Mouse (Mus musculus) embryonic facial prominence, embryonic 13.5 days (tissue): Measurements from ENCODE around the gene Tmem120b. TPM values are rescaled to one million over a fixed set of nuclear protein-coding genes. Genes with fewer than 3 reads are reported as not detected.
A peak's percentile ranks its signal among the peaks of the same experiment; 100 is the strongest.

Experiments
- ATAC-seq: fragments of 200-750 bp; cut with Nextera tagmentation; 2 replicates; pipeline ENCODE4 v1.8.0; 2017; ENCODE audit warnings: low read depth; ENCODE audit not compliant: insufficient number of reproducible peaks, insufficient read depth, low FRiP score, low TSS enrichment
- H3K27ac ChIP-seq: fragments of 300-500 bp; sonication (generic); 2 replicates; pipeline ENCODE4 v1.5.1; 2015; ENCODE audit warnings: moderate library complexity, mild to moderate bottlenecking, inconsistent platforms
- H3K27me3 ChIP-seq: fragments of 300-500 bp; sonication (generic); 2 replicates; pipeline ENCODE4 v1.6.1; 2015; ENCODE audit warnings: mild to moderate bottlenecking, inconsistent platforms
- H3K36me3 ChIP-seq: fragments of 300-500 bp; sonication (generic); 2 replicates; pipeline ENCODE4 v1.6.1; 2015; ENCODE audit warnings: mild to moderate bottlenecking, inconsistent platforms
- H3K4me1 ChIP-seq: fragments of 300-500 bp; sonication (generic); 2 replicates; pipeline ENCODE4 v1.6.1; 2015; ENCODE audit warnings: inconsistent platforms
- H3K4me2 ChIP-seq: fragments of 300-500 bp; sonication (generic); 2 replicates; pipeline ENCODE4 v1.6.1; 2015; ENCODE audit warnings: moderate library complexity, mild to moderate bottlenecking, inconsistent platforms
- H3K4me3 ChIP-seq: fragments of 300-500 bp; sonication (generic); 2 replicates; pipeline ENCODE4 v1.5.1; 2015; ENCODE audit warnings: mild to moderate bottlenecking, inconsistent platforms
- H3K9ac ChIP-seq: fragments of 300-500 bp; sonication (generic); 2 replicates; pipeline ENCODE4 v1.6.1; 2015; ENCODE audit warnings: mild to moderate bottlenecking, inconsistent platforms
- H3K9me3 ChIP-seq: fragments of 300-500 bp; sonication (generic); 2 replicates; pipeline ENCODE4 v1.6.1; 2016; ENCODE audit warnings: inconsistent platforms
- WGBS: fragments of 180-500 bp; shearing (Covaris S2); methylation state at CpG from one replicate; pipeline ENCODE4 v1.1.7; 2015; ENCODE audit warnings: mixed read lengths; 5-methylcytosine and 5-hydroxymethylcytosine counted together
- polyA plus RNA-seq: library from polyadenylated mRNA; unstranded; fragments of >200 nt; fragmentation: Nextera tagmentation; extraction: Ambion mirVana; gene quantifications from 2 replicates; pipeline ENCODE4 v1.2.1, GENCODE M21; 2015

The Tmem120b gene
- polyA plus RNA-seq, 1 experiment from 2014 or later = 14.4 TPM

DNA sequence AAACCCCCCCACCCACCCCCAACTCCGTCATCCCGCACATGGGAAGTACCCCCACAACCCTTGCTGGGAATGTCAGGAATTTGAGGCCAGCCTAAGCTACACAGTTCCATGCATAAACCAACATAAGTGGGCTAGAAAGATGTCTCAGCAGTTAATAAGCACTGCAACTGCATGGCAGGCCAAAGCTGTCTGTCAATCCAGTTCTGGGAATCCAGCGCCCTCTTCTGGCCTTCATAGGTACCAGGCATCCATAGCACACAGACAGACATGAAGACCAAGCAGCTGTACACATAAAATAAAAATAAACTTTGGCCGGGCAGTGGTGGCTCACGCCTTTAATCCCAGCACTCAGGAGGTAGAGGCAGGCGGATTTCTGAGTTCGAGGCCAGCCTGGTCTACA, 87.2 kb downstream of the Tmem120b start:
- H3K9ac ChIP-seq = no peak overlapping the region

DNA sequence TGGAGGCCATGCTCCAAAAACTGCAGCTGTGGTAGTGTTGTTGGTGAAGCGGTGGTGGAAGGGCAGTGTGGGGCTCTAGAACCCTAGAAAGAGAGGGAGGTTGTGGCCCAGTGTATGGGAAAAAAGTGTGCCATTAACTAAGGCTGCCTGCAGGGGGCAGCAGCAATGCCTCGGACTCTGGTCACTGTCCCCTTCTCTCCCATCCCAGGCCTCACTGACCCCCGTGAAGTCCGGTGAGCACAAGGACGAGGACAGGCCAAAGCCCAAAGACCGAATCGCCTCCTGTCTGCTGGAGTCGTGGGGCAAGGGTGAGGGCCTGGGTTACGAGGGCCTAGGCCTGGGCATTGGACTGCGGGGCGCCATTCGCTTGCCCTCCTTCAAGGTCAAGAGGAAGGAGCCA, 88.5 kb downstream of the Tmem120b start:
- Histone ChIP-seq H3K27me3 (no peaks in the 10 kb centered on the region), H3K4me2 (no peak overlapping the region), H3K9ac (0 out of 2 replicates have a peak overlapping the region, but pooled peaks have one; percentile 36), H3K4me1 (no peaks in the 10 kb centered on the region), H3K36me3 (peaks cover 89% of the 10 kb centered on the region), H3K27ac (no peak overlapping the region), H3K4me3 (no peak overlapping the region), H3K9me3 (no peaks in the 10 kb centered on the region)
- 86% methylated on average over 12 of the region's 12 CpGs for WGBS
- no peak for ATAC-seq

More for the DNA sequence above, 87.2 kb downstream of the Tmem120b start:
- Histone ChIP-seq H3K4me2 (no peak overlapping the region), H3K27me3 (no peaks in the 10 kb centered on the region), H3K4me3 (no peak overlapping the region), H3K27ac (no peak overlapping the region), H3K36me3 (peaks cover 86% of the 10 kb centered on the region), H3K9me3 (no peaks in the 10 kb centered on the region), H3K4me1 (peaks cover 13% of the 10 kb centered on the region)
- WGBS = 49% methylated on average over 7 of the region's 7 CpGs
- no peak for ATAC-seq

DNA sequence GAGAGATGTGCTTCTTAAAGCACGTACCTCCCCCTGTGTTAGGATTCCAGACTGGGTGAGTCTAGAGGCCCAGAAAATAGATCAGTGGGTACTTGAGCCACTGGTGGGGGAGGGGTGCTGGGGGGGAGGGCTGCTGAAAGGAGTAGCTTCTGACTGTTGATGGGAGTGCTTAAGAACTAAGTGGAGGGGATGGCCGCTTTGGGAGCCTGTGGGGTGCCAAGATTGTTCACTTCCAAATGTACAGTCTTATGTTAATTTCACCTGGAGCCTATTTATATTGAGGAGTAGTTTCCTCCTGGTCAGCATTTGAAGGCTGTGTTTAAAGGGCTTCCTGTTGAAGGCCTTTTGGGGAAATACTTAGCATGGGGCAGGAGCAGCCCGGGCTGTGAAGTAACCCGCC, 89.8 kb downstream of the Tmem120b start:
- no peak for ATAC-seq
- no peak overlapping the region for H3K4me2 ChIP-seq
- H3K9me3 ChIP-seq = no peaks in the 10 kb centered on the region
- no peak overlapping the region for H3K4me3 ChIP-seq
- no peak overlapping the region for H3K9ac ChIP-seq
- H3K4me1 ChIP-seq = no peaks in the 10 kb centered on the region
- H3K27ac ChIP-seq = no peak overlapping the region
- H3K27me3 ChIP-seq = no peaks in the 10 kb centered on the region
- WGBS = 89% methylated on average over 4 of the region's 4 CpGs
- H3K36me3 ChIP-seq = peaks cover 89% of the 10 kb centered on the region

DNA sequence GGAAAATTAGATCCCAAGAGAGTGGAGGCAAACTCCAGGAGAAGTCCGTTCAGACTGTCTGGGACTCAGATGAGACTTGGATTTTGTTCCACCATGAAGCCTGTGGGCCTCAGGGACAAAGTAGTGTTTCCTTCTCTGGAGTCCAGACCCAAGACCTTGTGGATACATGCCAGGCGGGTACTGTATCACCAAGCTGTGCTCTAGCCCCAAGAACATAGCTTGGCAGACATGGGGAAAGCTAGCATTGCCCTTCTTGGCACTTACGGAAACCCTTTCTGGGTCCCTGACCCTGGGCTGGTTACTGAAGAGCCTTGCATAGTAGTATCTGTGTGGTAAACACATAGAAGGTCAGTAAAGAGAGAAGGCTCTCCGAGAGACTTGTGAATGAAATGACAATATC, 91.2 kb downstream of the Tmem120b start:
- no peak overlapping the region for H3K27ac ChIP-seq
- H3K36me3 ChIP-seq = peaks cover 89% of the 10 kb centered on the region
- no peaks in the 10 kb centered on the region for H3K27me3 ChIP-seq
- H3K4me3 ChIP-seq = no peak overlapping the region
- 90% methylated on average over 4 of the region's 4 CpGs for WGBS
- no peak for ATAC-seq
- no peaks in the 10 kb centered on the region for H3K4me1 ChIP-seq
- H3K9me3 ChIP-seq = no peaks in the 10 kb centered on the region
- no peak overlapping the region for H3K9ac ChIP-seq
- no peak overlapping the region for H3K4me2 ChIP-seq

DNA sequence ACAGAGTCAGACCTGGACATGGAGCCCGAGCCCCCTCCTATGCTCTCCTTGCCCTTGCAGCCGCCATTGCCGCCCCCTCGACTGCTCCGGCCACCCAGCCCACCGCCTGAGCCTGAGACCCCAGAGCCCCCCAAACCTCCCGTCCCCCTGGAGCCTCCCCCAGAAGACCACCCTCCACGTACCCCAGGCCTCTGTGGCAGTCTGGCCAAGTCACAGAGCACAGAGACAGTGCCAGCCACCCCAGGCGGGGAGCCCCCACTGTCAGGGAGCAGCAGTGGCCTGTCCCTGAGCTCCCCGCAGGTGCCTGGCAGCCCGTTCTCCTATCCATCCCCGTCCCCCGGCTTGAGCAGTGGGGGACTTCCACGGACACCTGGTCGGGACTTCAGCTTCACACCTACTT, 91.7 kb downstream of the Tmem120b start:
- Histone ChIP-seq H3K27ac (no peak overlapping the region), H3K4me2 (no peak overlapping the region), H3K9ac (no peak overlapping the region), H3K9me3 (no peaks in the 10 kb centered on the region), H3K4me1 (no peaks in the 10 kb centered on the region), H3K27me3 (no peaks in the 10 kb centered on the region), H3K4me3 (no peak overlapping the region), H3K36me3 (peaks cover 89% of the 10 kb centered on the region)
- no peak for ATAC-seq
- 92% methylated on average over 15 of the region's 15 CpGs for WGBS

DNA sequence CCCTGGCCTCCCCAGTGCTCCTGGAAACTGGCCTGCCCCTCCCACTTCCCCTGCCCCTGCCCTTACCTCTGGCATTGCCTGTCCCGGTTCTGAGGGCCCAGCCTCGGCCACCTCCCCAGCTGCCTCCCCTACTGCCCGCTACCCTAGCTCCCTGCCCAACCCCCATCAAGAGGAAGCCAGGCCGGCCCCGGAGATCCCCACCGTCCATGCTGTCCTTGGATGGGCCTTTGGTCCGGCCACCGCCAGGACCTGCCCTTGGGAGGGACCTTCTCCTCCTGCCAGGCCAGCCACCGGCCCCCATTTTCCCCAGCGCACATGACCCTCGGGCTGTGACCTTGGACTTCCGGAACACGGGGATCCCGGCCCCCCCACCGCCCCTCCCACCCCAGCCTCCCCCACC, 92.1 kb downstream of the Tmem120b start:
- H3K4me1 ChIP-seq = no peaks in the 10 kb centered on the region
- no peak overlapping the region for H3K4me3 ChIP-seq
- no peak for ATAC-seq
- H3K27me3 ChIP-seq = no peaks in the 10 kb centered on the region
- no peaks in the 10 kb centered on the region for H3K9me3 ChIP-seq
- H3K9ac ChIP-seq = no peak overlapping the region
- peaks cover 87% of the 10 kb centered on the region for H3K36me3 ChIP-seq
- no peak overlapping the region for H3K4me2 ChIP-seq
- 91% methylated on average over 15 of the region's 15 CpGs for WGBS
- no peak overlapping the region for H3K27ac ChIP-seq

DNA sequence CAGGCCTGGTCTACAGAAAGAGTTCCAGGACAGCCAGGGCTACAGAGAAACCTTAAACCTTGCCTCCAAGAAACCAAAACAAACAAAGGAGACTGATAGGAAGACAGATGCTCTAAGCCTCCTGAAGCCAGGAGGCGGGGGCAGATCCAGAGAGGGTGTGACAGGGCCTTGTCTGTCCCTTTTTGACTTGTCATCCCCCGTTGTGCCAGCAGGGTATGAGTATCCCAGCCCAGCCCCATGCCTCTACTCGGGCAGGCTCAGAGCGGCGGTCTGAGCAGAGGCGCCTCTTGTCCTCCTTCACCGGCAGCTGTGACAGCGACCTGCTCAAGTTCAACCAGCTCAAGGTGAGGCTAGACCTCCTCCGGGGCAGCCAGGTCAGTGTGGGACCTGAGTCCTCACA, 94.7 kb downstream of the Tmem120b start:
- Histone ChIP-seq H3K36me3 (peaks cover 88% of the 10 kb centered on the region), H3K4me3 (no peak overlapping the region), H3K9me3 (no peaks in the 10 kb centered on the region), H3K9ac (no peak overlapping the region), H3K4me1 (0 out of 2 replicates have a peak, but pooled peaks cover under 1% of the 10 kb centered on the region), H3K27ac (no peak overlapping the region), H3K27me3 (no peaks in the 10 kb centered on the region), H3K4me2 (no peak overlapping the region)
- ATAC-seq = no peak
- WGBS = 81% methylated on average over 9 of the region's 9 CpGs

DNA sequence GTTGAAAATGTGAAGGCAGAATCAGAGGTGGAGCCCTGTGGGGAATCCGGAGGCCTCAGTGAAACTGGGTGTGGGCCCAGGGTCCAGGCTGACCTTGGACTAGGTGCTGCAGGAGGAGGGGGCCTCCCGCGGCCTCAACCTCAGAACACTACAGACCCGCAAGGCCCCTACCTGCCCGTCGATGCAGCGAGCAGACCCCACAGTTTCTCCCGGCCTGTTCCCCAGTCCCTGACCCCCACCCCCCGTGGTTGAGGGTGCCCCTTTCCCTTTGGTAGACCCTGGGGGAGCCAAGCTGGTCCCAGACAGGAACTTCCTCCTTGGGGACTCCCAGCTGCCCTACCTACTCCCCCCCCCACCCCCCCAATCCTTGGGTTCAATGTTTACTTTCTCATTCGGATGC, 98.2 kb downstream of the Tmem120b start:
- H3K4me1 ChIP-seq = peaks cover 20% of the 10 kb centered on the region
- no peak overlapping the region for H3K4me2 ChIP-seq
- no peak overlapping the region for H3K9ac ChIP-seq
- H3K27ac ChIP-seq = no peak overlapping the region
- ATAC-seq = no peak
- no peaks in the 10 kb centered on the region for H3K9me3 ChIP-seq
- H3K27me3 ChIP-seq = no peaks in the 10 kb centered on the region
- H3K4me3 ChIP-seq = no peak overlapping the region
- WGBS = 86% methylated on average over 10 of the region's 10 CpGs
- peaks cover 55% of the 10 kb centered on the region for H3K36me3 ChIP-seq

Other genes starting within 250 kb of the Tmem120b start
- gene Anapc5, start 247.1 kb upstream of the Tmem120b start, polyA plus RNA-seq = 437 and 454 TPM in 2 replicates
- gene Rnf34, start 218.4 kb upstream of the Tmem120b start, polyA plus RNA-seq = 38.9 and 43.0 TPM in 2 replicates
- 61.6 and 61.9 TPM in 2 replicates for gene Kdm2b, start 78.6 kb upstream of the Tmem120b start, polyA plus RNA-seq
- 10.4 and 12.5 TPM in 2 replicates for gene Orai1, start 53.3 kb upstream of the Tmem120b start, polyA plus RNA-seq
- not detected in 2 replicates for gene Morn3, start 21.4 kb upstream of the Tmem120b start, polyA plus RNA-seq
- gene Rhof, start 64.3 kb downstream of the Tmem120b start, polyA plus RNA-seq = 5.6 and 6.6 TPM in 2 replicates
- gene Setd1b, start 73.8 kb downstream of the Tmem120b start, polyA plus RNA-seq = 12.3 and 13.0 TPM in 2 replicates
- 95.3 and 107 TPM in 2 replicates for gene Psmd9, start 101.0 kb downstream of the Tmem120b start, polyA plus RNA-seq
- 0.65 TPM in 1 of 2 replicates, not detected in the other for gene Hpd, start 114.3 kb downstream of the Tmem120b start, polyA plus RNA-seq
- 1.4 and 1.7 TPM in 2 replicates for gene Wdr66, start 183.7 kb downstream of the Tmem120b start, polyA plus RNA-seq